Mouse (Mus musculus) cerebellum, adult 9-11 months (tissue): ENCODE data around the gene Gadl1.
A peak's percentile ranks its signal among the peaks of the same experiment; 100 is the strongest.
"Not testable (repeated sequence)": the region's sequence is repeated elsewhere in the genome, so short reads cannot be mapped to it uniquely, and the experiment has no call there.

Source experiments
- DNase-seq: peaks from one replicate; pipeline ENCODE4 v3.0.0; 2022

Gene Gadl1

DNA sequence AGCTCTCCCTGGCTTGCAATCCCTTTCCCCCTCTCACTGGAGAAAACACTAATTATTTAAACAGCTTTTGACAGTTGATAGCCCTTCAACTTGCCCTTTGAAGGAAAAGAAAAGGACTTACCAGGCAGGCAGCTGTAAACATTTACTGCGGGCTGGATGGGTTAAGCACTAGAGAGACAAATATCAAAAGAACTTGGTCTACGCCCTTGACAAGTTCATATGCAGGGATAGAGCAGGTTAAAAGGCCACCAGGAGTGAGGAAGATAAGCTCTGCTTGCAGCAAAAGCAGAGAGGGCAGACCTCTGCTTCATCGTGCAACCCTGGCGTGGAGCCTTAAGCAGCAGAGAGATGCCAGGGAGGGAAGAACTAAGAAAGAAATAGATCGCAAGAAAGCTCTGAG, 123.5 kb downstream of the Gadl1 start:
- no peak for DNase-seq

DNA sequence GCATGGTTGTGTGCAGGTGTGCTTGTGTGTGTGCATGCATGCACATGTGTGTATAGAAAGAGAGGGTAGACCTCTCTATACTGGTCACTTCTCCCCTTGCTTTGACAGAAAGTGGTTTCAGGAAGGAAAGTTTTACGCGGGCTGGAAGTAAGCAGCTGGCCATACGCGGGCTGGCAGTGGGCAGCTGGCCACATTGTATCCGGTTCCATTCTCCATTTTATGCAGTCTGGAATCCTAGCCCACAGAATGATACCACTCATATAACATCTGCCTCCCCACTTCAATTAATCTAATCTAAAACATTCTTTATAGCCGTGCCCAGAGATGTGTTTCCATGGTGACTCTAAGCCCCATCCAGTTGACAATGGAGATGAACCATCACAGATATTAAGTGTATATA, 129.0 kb downstream of the Gadl1 start:
- no peak for DNase-seq

DNA sequence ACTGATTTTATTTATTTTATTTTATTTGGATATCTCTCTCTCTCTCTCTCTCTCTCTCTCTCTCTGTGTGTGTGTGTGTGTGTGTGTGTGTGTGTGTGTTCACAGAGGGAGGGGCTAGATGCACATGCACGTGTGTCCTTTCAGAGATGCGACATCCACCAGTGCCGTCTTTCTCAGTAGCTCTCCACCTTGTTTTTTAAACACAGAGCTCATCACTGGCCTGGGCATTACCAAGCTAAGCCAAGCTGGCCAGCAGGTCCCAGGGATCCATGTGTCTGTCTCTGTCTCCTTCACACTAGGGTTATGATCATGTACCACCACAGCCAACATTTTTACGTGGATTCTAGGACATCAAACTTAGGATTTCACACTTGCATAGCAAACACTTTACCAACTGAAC, 130.7 kb downstream of the Gadl1 start:
- DNase-seq = no peak

DNA sequence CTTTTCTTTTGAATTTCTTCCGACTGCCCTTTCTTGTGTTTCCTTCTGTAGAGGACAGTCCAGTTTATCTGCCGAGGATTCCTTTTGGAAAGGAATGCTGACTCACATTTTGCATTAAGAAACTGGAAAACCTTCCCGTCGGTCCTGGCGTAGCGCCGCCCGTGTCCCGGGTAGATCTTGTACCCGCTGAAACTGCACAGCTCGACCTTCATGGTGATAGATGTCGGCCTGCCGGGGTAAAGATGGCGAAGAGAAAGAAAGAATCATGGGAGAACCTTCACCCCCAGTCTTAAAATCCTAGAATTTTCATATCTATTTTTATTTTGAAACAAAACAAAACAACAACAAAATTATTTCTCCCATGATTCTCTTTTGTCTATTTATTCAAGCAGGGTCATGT, 131.6 kb downstream of the Gadl1 start:
- not testable (repeated sequence) for DNase-seq

DNA sequence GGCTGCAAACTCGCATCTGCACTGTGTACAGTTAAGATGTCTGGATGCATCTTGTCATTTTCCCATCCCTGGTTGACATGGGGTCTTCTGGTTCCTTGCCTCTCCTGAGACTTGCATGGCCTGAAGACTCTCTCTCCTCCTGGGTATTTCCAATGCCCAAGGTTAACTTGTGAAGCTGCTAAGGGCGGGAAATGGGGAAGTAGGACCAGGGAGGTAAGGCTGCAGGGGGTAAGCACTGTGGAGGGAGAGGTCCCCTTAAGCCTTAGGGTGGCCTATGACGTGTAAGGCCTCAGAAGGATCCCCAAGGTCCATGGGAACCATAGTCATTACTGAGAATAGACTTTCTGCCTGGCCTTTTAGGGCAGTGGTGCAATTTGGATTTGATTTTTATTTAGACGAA, 132.1 kb downstream of the Gadl1 start:
- DNase-seq = no peak

DNA sequence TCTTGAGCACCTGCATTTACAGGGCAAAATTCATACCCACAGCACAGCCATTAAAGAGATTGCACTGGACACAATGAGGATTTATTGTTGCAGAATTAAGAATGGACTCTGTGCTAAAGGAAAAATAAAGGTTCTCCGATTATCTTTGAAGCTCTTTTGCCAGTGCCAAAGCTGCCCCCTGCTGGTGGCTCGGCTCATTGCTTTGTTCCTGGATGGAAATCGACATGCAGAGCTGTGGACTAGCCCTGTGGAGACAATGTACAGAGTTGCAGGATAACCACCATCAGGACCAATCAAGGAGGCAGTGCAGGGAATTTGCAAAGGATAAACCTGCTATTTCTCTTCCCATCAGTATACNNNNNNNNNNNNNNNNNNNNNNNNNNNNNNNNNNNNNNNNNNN, 132.5 kb downstream of the Gadl1 start:
- DNase-seq = peak; percentile 37

DNA sequence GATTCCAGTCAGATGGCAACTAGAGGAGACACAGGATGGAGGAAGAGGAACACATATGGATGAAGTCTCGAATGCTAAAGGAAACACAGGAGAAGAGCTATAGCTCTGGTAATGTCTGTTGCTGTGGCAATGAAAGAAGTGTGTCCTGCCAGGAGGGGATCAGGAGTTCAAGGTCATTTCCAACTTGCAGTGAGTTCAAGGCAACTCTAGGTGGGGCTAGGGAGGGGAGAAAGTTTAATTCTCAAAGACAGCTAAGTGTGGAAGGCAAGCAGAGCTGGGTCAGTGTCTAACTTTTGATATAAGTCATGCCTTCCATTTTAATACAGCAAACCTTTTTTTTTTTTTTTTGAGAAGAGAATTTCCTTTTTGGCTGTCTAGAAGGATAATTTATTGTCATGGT, 140.7 kb downstream of the Gadl1 start:
- DNase-seq = no peak

DNA sequence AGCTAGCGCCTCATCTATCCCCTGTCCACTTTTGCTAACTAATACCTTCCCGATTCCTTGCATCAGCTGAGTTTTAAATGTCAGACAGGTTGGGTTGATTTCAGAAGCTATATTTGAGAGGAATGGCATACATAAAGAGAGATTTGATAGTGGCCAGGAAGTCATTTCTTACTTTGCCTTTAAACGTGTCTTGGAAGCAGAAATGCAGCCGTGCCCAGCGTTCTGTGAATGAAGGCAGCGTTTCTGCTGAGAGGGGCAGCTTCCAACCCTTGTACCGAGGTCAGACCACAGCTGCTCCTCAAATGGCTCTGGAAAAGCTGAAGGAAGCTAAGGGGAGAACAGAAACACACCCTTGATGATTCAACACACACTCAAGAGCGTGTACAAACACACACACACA, 144.7 kb downstream of the Gadl1 start:
- DNase-seq = no peak

DNA sequence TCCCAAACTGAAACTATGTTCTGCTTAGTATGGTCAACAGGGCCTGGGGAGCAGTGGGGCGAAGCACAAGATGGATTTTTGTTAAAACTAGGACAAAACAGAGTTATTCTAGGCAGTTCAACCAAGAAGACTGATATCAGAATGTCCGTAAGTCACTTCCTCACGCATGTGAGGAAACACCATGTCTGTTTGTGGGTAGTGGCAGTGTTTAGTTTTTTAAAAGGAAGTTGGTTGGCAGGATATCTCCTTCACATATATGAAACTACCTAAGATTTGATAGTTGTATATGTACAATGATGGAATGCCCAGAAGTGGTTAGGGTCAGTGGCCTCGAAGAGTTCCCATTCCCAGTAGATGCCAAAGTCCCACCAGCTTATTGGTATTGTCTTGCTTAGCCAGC, 149.2 kb downstream of the Gadl1 start:
- DNase-seq = no peak

DNA sequence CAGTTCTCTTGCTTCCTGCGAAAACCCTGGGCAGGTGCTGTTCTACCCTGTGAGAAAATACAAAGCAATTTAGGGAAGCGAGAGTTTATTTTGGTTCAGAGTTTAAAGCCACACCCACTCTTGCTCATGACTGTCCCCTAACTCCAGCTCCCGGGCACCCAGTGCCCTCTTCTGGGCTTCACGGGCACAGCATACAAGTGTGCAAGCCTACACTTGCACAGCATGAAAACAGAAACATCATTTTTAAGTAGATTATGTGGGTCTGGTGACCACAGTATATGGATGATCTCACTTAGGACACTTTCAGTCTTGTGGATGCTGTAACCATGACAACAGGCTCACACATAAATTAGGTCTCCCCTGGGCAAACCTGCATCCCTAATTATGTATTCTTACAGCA, 149.9 kb downstream of the Gadl1 start:
- DNase-seq = no peak

DNA sequence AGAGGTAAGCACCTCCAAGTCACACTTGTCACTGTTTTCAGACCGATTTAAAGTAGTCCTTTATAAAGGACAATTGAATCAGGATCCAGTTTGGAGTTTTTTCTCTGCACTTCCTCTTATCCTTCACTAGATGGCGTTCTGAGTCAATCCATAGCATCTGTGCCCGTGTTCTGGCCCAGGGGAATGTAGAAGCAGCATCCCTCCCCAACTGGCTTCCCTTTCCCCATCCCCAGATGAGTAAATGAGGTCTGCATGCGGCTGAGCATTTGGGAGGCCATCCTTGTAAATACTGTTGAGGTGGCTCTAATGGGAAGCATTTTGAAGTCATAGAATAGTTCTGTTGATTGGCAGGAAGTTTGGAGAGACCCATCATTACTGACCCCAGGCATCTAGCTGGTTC, 151.4 kb downstream of the Gadl1 start:
- DNase-seq = no peak

DNA sequence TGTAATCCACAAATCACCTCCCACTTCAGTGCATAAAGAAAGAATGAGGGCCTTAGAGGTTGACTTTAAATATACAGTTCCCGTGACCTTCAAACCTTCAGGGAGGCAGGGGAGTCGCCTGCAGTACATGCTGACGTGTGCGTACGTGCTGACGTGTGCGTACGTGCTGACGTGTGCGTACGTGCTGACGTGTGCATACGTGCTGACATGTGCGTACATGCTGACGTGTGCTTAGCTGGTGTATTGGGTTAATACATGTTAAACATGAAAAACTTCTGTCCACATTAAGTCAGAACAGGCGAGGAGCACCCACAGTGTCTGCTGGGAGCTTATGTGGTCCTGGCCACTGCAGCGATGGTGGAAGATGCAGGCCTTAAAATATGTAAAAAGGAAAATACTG, 155.5 kb downstream of the Gadl1 start:
- no peak for DNase-seq

DNA sequence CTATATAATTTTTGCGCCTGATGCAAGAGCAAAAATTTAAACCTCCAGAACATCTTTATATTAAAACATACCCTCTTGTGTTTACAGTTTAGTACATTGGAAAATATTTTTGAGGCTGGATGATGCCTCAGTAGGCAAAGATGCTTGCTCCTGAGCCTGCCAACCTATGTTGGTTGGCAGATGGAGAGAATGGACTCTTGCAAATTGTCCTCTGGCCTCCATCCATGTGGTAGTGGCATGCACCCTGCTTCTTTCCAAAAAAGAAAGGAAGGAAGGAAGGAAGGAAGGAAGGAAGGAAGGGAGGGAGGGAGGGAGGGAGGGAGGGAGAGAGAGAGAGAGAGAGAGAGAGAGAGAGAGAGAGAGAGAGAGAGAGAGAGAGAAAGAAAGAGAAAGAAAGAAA, 162.3 kb downstream of the Gadl1 start:
- DNase-seq = not testable (repeated sequence)

DNA sequence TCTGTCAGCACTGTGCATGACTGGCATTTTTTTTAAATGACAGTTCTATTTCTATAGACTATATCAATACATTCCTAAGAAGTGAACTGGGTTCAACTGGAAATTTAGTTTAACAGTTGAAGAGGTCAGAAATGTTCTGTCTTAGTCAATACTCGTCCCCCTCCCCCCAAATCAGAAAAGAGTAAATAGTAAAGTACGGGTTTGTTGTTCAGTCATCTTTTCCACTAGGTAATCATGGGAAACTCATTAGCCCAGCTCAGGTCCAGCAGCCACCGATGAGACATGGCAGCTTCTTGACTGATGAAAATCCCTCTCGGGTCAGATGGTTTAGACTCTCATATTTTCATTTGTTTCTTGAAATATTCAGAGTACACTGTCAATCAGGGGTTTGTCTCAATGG, 166.9 kb downstream of the Gadl1 start:
- no peak for DNase-seq

DNA sequence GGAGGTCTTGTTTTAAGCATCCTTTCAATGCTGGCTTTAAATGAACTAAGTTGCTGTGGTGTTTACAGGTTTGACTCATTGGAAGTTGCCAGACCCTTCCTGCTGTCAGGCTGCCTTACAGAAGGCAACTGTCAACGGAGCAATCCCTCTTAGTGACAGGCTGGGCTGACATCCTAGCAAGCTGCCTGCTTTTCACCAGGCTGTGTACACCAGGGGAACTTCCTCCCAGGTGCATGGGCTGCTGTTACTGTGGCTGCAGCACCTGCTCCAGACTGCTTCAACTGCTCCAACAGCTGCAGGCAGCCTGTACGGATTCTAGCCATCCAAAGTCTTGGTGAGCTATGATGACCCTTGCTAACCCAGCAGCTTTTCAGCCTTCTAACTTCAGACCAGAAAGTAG, 167.7 kb downstream of the Gadl1 start:
- no peak for DNase-seq

DNA sequence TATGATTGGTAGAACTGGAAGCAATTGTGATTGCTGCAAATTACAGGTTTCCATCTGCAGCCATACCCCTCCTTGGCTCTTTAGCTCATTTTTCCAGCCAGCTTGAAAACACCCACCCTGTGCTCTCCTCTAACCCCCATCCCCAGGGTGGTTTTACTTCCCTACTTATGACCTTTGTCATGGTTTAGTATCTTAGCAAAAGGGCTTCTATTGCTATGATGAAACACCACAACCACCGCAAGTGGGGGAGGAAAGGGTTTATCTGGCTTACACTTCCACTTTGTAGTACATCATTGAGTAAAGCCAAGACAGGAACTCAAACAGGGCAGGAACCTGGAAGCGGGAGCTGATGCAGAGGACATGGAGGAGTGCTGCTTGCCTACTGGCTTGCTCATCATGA, 168.2 kb downstream of the Gadl1 start:
- no peak for DNase-seq

DNA sequence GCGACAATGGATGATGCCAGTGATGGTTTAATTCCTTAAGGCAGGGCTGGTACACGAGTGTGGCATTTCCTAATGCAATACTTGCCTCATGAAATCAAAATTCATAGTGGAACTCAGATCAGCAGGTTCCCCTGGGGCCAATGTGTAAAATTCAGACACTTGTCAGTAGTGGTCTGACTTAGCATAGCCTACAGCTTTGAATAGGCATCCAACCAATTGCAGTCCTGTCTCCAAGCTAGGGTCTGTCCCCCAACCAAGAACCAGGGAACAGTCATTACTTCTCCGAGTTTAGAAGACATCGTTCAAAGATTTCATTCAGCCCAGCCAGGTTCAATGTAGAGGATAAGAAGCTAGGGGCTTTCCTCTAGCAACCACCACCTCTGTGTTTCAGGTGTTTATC, 172.5 kb downstream of the Gadl1 start:
- DNase-seq = no peak

DNA sequence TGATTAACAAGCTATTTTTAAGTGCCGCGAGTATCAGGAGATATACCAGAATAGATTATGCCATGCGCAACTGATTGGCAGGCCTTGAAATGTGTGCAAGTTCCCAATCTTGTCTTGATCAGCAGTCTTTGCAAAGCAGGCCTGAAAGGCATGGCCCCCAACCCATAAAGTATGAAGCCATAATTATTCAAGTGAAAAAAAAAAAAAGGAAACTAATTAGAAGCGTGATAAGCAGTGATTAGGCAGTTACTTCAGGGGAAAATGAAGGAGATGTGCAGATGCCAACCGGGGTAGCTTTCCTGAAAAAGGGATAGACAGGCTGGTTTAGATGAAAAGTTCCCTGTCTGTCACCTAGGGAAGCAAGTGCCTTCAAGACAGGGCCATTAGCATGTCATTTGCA, 174.0 kb downstream of the Gadl1 start:
- DNase-seq = no peak

DNA sequence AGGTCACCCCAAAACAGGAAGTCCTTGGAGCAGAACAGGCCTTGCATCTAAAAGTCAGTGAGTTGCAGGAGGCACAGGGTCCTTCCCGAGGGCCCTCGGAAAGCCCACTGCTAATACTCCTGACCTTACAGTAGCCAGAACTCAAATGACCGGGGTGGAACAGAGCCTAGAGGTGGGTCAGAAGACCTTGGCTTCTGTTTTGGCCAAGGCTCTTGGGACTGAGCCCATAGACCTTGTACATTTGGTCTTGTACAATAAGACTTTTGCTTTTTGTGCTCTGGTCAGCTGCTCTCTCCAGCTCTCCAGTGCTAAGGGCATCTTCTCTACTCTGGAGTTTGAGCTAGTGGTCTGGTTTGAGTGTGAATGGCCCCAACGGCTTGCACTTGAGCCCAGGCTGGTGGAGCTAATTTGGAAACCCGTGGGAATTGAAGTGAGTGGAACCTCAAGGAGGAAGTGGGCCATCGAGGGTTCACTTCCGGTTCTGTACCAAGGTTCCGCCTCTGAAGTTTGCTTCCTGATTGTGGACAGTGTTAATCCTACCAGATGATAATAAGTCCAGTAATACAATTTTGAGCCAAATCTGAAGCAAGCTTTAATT, 174.6 kb downstream of the Gadl1 start:
- DNase-seq = no peak

DNA sequence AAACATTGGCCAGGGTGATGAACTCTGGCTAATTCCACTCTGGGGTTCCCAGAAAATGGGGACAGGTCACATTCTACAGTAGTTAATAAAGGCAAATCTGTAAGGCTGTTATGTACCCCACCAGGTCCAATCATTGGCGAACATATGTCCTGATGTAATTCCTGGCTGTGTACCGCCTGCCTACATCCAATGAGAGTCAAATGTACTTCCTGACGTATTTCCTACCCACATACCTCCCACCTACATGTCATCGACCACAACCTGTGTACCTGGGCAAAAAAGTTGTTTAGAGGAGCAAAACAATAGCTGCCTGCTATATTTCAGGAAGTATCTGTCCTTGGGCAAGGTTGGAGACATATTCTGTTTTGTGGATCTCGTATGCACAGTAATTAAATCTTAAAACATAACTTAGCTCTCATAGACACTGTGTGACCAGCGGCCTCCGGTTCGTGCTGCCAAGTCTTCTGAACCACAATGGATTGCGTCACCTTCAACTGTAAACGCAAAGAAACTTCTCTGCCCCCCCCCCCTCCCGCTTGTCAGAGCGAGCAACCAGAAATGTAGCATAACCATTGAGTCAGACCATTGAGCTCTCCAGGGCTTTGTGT, 175.2 kb downstream of the Gadl1 start:
- DNase-seq = no peak

DNA sequence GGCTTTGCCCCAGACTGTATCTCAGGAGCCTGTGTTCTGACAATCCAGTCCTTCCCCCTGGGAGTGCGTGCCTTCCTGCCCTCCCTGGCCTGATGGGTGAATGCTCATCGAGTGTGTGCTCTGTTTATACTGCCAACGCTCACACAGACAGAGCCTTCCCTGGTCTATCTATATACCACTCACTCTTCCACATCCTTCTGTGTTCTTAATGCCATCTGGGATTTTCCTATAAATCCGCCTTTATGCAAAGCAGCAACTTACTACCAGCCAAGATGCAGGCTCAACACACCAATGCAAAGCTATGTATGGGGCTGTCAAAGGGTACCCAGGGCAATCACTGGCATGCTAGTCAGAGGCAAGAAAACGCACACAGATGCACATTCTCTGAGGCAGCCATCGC, 176.7 kb downstream of the Gadl1 start:
- no peak for DNase-seq

DNA sequence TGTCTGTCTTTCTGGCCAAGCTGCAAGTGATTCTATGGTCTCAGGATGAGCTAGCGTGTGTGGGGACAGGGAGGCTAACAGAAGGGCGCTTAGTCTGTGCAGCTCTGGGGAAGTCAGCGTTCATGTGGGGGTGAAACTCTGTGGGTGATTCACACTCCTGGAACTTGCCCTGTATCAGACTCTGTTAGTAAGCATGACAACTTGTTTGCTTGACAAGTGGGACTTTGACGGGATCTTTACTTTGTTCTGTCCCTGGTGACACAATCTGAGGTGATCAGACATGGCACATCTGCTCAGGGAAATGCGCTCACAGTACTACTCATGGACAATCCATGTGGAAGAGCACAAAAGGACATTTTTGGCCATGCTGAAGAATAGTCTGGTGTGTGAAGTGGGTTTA, 178.0 kb downstream of the Gadl1 start:
- DNase-seq = no peak

DNA sequence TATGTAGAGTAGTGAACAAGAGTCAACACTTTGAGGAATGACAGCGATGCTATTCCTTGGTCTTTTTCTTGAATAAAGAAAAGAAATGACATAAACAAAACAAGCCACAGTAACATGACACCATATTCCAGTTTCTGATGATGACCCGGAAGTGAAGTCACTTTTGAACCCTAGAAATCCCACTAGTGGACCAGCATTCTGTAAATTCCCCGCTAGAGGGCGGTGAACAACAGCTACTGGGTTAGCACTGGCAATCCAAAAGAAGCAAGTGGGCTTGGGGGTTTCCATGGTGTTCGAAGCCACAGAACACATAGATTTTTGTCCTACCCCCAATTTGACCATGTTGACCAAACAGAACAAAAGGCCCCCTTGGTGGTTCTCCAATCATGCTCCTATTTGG, 178.6 kb downstream of the Gadl1 start:
- DNase-seq = no peak

DNA sequence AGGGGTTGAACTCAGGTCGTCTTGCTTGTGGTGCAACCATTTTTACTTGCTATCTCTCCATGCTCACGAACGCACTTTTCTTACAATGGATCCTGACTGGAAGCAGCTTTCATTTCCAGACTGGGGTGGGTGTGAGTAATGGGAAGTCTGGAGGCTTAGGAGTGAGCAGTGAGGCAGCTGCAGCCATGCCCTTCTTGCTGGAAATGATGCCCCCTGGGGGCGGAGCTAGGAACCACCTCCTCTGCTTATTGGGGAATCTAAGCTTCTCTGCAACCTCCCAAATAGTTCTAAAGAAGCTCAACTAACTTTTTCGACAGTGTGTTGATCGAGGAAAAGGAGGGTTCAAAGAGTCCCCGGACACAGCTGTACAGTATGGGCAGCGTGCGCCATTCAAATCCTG, 179.7 kb downstream of the Gadl1 start:
- no peak for DNase-seq

DNA sequence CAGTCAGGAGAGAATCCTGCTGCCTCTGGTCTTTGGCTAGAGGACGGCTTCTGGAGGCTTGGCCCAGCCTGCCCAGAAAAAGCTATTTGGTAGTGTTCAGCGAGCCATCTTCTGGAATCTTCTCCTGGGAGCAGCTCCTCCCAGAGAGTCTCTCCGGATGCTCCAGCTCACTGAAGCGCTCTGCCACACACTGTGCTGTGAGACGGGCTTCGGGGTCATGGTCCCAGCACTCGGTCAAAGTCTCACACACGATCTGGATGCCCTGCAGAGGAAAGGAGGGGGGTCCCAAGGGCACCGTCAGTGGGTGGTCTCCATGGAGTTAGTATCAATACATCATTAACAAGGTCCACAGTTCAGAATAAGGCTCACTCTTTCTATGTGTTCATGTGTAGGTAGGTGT, 181.0 kb downstream of the Gadl1 start:
- no peak for DNase-seq
